Mouse (Mus musculus) intestine, postnatal 0 days (tissue): ENCODE results near the gene Lrrc47. TPM values are rescaled to one million over a fixed set of nuclear protein-coding genes. Genes with fewer than 3 reads are reported as not detected.

Experiments
- ATAC-seq: fragments of 200-750 bp; cut with Nextera tagmentation; 2 replicates; pipeline ENCODE4 v1.8.0; 2017; ENCODE audit warnings: mild to moderate bottlenecking, moderate TSS enrichment, moderate library complexity
- H3K27ac ChIP-seq: fragments of 300-500 bp; sonication (generic); 2 replicates; pipeline ENCODE4 v1.5.1; 2014; ENCODE audit warnings: mild to moderate bottlenecking, low read depth, low read length, moderate library complexity
- H3K27me3 ChIP-seq: fragments of 300-500 bp; sonication (generic); replicated peaks from 2 replicates; pipeline ENCODE4 v1.6.1; 2014; ENCODE audit warnings: low read length, mixed read lengths; ENCODE audit not compliant: control insufficient read depth, insufficient read depth
- H3K36me3 ChIP-seq: fragments of 300-500 bp; sonication (generic); 2 replicates; pipeline ENCODE4 v1.6.1; 2014; ENCODE audit warnings: mild to moderate bottlenecking, moderate library complexity; ENCODE audit not compliant: control insufficient read depth, insufficient read depth
- H3K4me1 ChIP-seq: fragments of 300-500 bp; sonication (generic); replicated peaks from 2 replicates; pipeline ENCODE4 v1.6.1; 2014; ENCODE audit warnings: antibody characterized with exemption, low read length, mixed read lengths; ENCODE audit not compliant: control insufficient read depth, insufficient read depth
- H3K4me2 ChIP-seq: fragments of 300-500 bp; sonication (generic); replicated peaks from 2 replicates; pipeline ENCODE4 v1.6.1; 2014; ENCODE audit warnings: low read depth, mild to moderate bottlenecking, moderate library complexity
- H3K4me3 ChIP-seq: fragments of 300-500 bp; sonication (generic); 2 replicates; pipeline ENCODE4 v1.5.1; 2014; ENCODE audit warnings: low read depth, low read length
- H3K9ac ChIP-seq: fragments of 300-500 bp; sonication (generic); 2 replicates; pipeline ENCODE4 v1.6.1; 2014; ENCODE audit warnings: mild to moderate bottlenecking, low read depth, low read length
- H3K9me3 ChIP-seq: fragments of 300-500 bp; sonication (generic); 2 replicates; pipeline ENCODE4 v1.6.1; 2016; ENCODE audit warnings: mixed run types; ENCODE audit not compliant: control insufficient read depth
- CTCF ChIP-seq: sonication (generic); IDR thresholded peaks from 2 replicates; pipeline ENCODE4 v1.5.1; 2016; ENCODE audit warnings: low read depth, mild to moderate bottlenecking, control low read depth, antibody characterized with exemption, moderate library complexity
- WGBS: fragments of 180-500 bp; shearing (Covaris S2); extraction: QIAGEN DNeasy Blood & Tissue Kit; methylation state at CpG from one replicate; pipeline ENCODE4 v1.1.7; 2014; 5-methylcytosine and 5-hydroxymethylcytosine counted together
- polyA plus RNA-seq: library from polyadenylated mRNA; unstranded; fragments of >200 nt; fragmentation: Nextera tagmentation; extraction: Ambion mirVana; gene quantifications from 2 replicates; pipeline ENCODE4 v1.2.1, GENCODE M21; 2015

The Lrrc47 gene
- polyA plus RNA-seq, 1 experiment from 2014 or later = 13.1 TPM

DNA sequence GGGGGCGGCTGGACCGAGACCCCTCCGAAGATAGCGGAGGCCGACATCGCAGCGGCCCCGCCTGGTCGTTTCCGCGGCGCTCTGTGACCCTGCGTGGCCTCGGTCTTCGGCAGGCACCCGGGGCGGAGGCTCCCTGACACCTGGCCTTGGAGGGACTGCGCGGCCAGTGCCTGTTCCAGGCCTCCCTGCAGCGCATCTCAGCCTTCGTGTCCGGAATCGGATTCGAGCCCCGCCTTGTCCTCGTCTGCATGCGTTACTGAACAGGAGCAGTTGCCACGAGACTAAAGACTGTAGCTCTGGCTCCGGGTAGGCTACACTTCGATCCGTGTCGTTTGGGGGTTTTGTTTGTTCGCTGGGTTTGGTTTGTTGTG lies 36.3 kb upstream of the Lrrc47 start:
- peak overlapping the region; percentile 73 for H3K27ac ChIP-seq
- peak; percentile 40 for ATAC-seq
- H3K9me3 ChIP-seq = no peaks in the 10 kb centered on the region
- peak overlapping the region; percentile 90 for H3K4me2 ChIP-seq
- WGBS = under 1% methylated on average over 33 of the region's 33 CpGs
- H3K27me3 ChIP-seq = no peaks in the 10 kb centered on the region
- peak; percentile 7; the same call in 1 of the 2 replicates for TF ChIP-seq CTCF
- H3K36me3 ChIP-seq = peaks cover 24% of the 10 kb centered on the region
- H3K4me3 ChIP-seq = peak overlapping the region; percentile 92
- H3K4me1 ChIP-seq = peaks cover 6% of the 10 kb centered on the region; the same call in 1 of the 2 replicates
- peak overlapping the region; percentile 93 for H3K9ac ChIP-seq

DNA sequence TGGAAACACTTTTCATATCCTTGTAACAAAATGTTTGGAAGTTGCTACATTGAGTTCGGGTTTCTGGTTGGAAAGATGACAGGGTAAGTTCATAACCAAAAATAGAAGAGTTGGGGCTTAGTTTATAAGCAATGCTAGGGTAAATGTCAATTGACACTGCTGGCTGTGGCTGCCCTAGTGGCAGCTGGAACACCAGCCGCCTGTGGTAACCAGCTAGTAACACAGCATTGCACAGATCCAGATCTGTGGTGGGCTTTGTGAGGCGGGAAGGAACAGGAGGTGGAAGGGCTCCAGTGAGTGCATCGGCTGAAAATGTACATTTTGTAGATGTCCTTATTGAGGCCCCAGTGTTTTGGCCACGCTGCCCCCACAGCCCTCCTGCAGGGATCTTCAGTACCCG lies 35.8 kb upstream of the Lrrc47 start:
- Histone ChIP-seq H3K4me2 (peak overlapping the region; percentile 90), H3K9ac (peak overlapping the region; percentile 93), H3K9me3 (no peaks in the 10 kb centered on the region), H3K27ac (no peak overlapping the region), H3K27me3 (no peaks in the 10 kb centered on the region), H3K36me3 (peaks cover 25% of the 10 kb centered on the region), H3K4me3 (peak overlapping the region; percentile 92), H3K4me1 (peaks cover 6% of the 10 kb centered on the region; the same call in 1 of the 2 replicates)
- 40% methylated on average over 6 of the region's 6 CpGs for WGBS
- TF ChIP-seq CTCF = peak; percentile 23; the same call in 1 of the 2 replicates
- ATAC-seq = no peak

DNA sequence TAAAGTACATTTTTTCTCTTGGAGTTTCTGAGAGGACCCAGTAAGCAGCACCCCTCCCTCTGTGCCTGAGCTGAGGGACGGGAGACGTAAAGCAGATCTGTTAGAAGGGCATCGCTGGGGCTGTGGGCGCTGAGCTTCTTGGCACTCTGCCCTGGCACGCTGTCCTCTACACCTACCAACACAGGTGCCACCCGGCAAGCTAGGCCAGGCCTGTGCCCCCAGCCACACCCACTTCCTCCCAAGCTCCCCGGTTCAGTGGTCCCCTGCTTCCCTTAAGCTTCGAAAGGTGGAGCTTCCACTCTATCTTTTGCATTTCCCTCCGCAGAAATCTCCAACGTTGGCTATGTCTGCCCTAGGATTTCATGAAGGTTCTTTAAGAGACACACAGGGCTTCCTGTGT lies 32.3 kb upstream of the Lrrc47 start:
- no peaks in the 10 kb centered on the region for H3K27me3 ChIP-seq
- H3K9me3 ChIP-seq = no peaks in the 10 kb centered on the region
- no peak overlapping the region for H3K4me2 ChIP-seq
- no peak overlapping the region for H3K9ac ChIP-seq
- no peak for ATAC-seq
- no peak for TF ChIP-seq CTCF
- H3K27ac ChIP-seq = no peak overlapping the region
- H3K36me3 ChIP-seq = peaks cover 34% of the 10 kb centered on the region
- peaks cover 6% of the 10 kb centered on the region; the same call in 1 of the 2 replicates for H3K4me1 ChIP-seq
- WGBS = 88% methylated on average over 10 of the region's 10 CpGs
- H3K4me3 ChIP-seq = no peak overlapping the region

DNA sequence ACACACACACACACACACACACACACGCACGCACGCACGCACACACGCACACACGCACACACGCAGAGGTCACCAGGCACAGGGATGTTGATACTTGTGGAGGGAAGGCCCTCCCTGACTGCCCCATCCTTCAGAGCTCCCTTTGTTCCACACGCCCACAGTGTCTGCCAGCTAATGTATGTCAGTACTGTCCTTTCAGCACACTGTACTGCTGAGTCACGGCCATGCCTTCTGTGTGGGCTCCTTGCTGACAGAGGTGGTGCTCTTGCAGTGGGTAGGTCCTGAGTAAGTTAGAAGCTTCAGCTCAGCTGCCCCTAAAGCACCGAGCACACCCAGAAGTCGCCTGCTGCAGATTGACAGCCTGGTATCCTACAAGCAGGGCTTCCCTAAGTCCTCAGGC lies 31.1 kb upstream of the Lrrc47 start:
- no peaks in the 10 kb centered on the region for H3K27me3 ChIP-seq
- no peaks in the 10 kb centered on the region for H3K9me3 ChIP-seq
- TF ChIP-seq CTCF = no peak
- peaks cover 46% of the 10 kb centered on the region for H3K36me3 ChIP-seq
- H3K4me1 ChIP-seq = peaks cover 6% of the 10 kb centered on the region; the same call in 1 of the 2 replicates
- ATAC-seq = no peak
- WGBS = 90% methylated on average over 11 of the region's 11 CpGs
- H3K4me2 ChIP-seq = no peak overlapping the region
- H3K27ac ChIP-seq = no peak overlapping the region
- no peak overlapping the region for H3K9ac ChIP-seq
- no peak overlapping the region for H3K4me3 ChIP-seq

DNA sequence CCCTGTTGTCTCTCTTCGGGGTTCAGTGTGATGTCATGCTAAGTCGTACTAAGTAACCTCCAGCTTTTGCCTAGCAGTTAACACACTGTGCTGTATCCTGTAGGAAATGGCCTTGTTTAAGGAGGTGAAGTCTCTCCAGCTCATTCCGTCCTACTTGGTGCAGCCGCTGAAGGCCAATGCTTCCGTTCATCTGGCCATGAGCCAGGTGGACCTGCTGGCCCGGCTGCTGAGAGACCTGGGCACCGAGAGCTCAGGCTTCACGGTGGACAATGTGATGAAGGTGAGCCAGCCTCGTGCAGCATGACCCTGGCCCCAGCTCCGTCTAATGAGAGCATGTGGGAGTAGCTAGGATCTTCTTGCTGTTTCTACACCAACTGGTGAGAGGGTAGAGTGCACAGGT lies 18.8 kb upstream of the Lrrc47 start:
- WGBS = 92% methylated on average over 10 of the region's 10 CpGs
- H3K36me3 ChIP-seq = peaks cover 69% of the 10 kb centered on the region
- H3K4me2 ChIP-seq = no peak overlapping the region
- no peaks in the 10 kb centered on the region for H3K9me3 ChIP-seq
- no peak overlapping the region for H3K4me3 ChIP-seq
- no peaks in the 10 kb centered on the region for H3K27me3 ChIP-seq
- H3K27ac ChIP-seq = no peak overlapping the region
- no peak overlapping the region for H3K9ac ChIP-seq
- ATAC-seq = no peak
- no peaks in the 10 kb centered on the region for H3K4me1 ChIP-seq
- no peak for TF ChIP-seq CTCF

DNA sequence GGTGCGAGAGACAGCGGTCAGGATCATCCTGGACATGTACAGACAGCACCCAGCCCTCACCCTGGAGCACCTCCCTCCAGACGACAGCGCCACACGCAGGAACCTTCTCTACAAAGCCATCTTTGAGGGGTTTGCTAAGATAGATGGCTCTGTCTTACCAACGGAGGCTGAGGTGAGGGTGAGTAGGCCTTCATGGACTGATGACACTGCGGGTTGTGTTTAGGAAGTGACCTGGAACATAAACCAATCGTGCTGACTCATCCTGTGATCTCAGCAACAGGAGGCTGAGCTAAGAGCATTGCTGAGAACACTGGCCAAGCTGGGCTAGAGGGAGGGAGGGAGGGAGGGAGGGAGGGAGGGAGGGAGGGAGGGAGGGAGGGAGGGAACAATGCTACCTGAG lies 18.0 kb upstream of the Lrrc47 start:
- H3K9ac ChIP-seq = no peak overlapping the region
- H3K9me3 ChIP-seq = no peaks in the 10 kb centered on the region
- 86% methylated on average over 8 of the region's 8 CpGs for WGBS
- no peak for ATAC-seq
- no peaks in the 10 kb centered on the region for H3K4me1 ChIP-seq
- H3K36me3 ChIP-seq = peaks cover 70% of the 10 kb centered on the region
- H3K27me3 ChIP-seq = no peaks in the 10 kb centered on the region
- TF ChIP-seq CTCF = no peak
- no peak overlapping the region for H3K27ac ChIP-seq
- H3K4me2 ChIP-seq = no peak overlapping the region
- H3K4me3 ChIP-seq = no peak overlapping the region

DNA sequence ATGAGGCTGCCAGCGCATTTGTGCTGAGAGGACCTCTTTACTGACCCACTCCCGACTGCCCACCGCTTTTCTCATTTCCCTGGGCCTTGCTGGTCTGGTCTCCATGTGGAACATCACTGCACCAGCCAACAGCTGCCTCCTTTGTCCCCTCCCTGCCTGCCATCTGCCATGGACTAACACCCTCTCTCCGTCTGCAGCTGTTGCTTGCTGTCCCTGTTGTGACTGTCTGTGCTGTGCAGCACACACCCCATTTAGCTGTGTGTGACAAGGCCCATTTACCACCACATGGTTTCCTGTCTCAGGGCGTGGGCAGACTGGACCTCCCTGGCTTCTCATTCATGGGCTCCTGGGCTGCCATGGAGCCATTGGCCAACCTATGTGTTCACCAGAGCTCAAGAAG lies 6.0 kb upstream of the Lrrc47 start:
- ATAC-seq = no peak
- no peak for TF ChIP-seq CTCF
- H3K4me2 ChIP-seq = no peak overlapping the region
- H3K4me3 ChIP-seq = no peak overlapping the region
- H3K27me3 ChIP-seq = no peaks in the 10 kb centered on the region
- WGBS = 93% methylated on average over 5 of the region's 5 CpGs
- H3K9me3 ChIP-seq = no peaks in the 10 kb centered on the region
- H3K27ac ChIP-seq = no peak overlapping the region
- no peaks in the 10 kb centered on the region for H3K4me1 ChIP-seq
- H3K9ac ChIP-seq = no peak overlapping the region
- peaks cover 42% of the 10 kb centered on the region for H3K36me3 ChIP-seq
